Comparison of ENCODE assay signal across 8 mouse cellular contexts in the genomic region with DNA sequence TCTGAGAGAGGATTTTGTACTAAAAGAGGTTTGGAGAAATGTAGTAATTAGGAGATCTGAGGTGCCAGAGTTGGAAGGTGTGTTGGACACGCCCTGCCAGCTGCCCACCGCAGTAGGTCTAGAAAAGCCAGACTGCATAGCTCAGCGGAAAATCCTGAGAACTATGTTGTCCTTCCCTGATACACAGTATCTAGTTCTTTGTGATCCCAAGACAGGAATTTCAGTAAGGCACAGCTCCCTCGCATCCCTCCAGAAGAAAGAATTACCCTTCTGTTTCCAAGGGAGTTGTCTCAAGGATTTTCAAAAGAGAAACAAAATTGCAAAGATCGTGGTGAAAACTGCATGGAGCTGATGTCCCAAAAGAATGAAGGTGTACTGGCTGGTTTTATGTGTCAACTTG. TPM values are rescaled to one million over a fixed set of nuclear protein-coding genes. Genes with fewer than 3 reads are reported as not detected.
DNase-seq lines count a peak whose midpoint lies in the region; ATAC-seq and TF ChIP-seq lines count a peak whose summit lies in the region.

No protein-coding gene starts in this region.

- peak overlapping the region; percentile 75 for H3K4me2 ChIP-seq in heart, embryonic 11.5 days
- H3K4me2 ChIP-seq in midbrain, embryonic 12.5 days (replicated peaks): peak overlapping the region; percentile 55

- no peaks in the 10 kb centered on the region for H3K27me3 ChIP-seq in heart, embryonic 11.5 days (ENCODE audit: control insufficient read depth, insufficient read depth, low read length)
- H3K27me3 ChIP-seq in G1E (ENCODE audit: insufficient read depth, low read length): no peaks in the 10 kb centered on the region
- H3K27me3 ChIP-seq in hindbrain, embryonic 10.5 days (ENCODE audit: insufficient read depth, poor library complexity, severe bottlenecking): no peaks in the 10 kb centered on the region
- H3K27me3 ChIP-seq in midbrain, embryonic 12.5 days: no peaks in the 10 kb centered on the region

- 3% methylated on average over 5 of the region's 5 CpGs for WGBS in heart, embryonic 11.5 days (ENCODE audit: insufficient replicate concordance)
- 3% methylated on average over 5 of the region's 5 CpGs for WGBS in hindbrain, embryonic 10.5 days
- WGBS in midbrain, embryonic 12.5 days: 2% methylated on average over 5 of the region's 5 CpGs

- peaks cover 23% of the 10 kb centered on the region for H3K4me1 ChIP-seq in heart, embryonic 11.5 days (ENCODE audit: control insufficient read depth, insufficient read depth, low read length)
- peaks cover 51% of the 10 kb centered on the region for H3K4me1 ChIP-seq in G1E (ENCODE audit: insufficient read depth, low read depth, low read length)
- H3K4me1 ChIP-seq in hindbrain, embryonic 10.5 days (replicated peaks): peaks cover 56% of the 10 kb centered on the region
- peaks cover 45% of the 10 kb centered on the region for H3K4me1 ChIP-seq in midbrain, embryonic 12.5 days

- H3K4me3 ChIP-seq in heart, embryonic 11.5 days (ENCODE audit: low read depth, low read length): peak overlapping the region; percentile 90
- peak overlapping the region; percentile 73 for H3K4me3 ChIP-seq in G1E (ENCODE audit: low read depth, low read length)
- peak overlapping the region; percentile 90 for H3K4me3 ChIP-seq in hindbrain, embryonic 10.5 days
- peak overlapping the region; percentile 89 for H3K4me3 ChIP-seq in midbrain, embryonic 12.5 days

- H3K9ac ChIP-seq in heart, embryonic 11.5 days (ENCODE audit: low read depth, low read length): peak overlapping the region; percentile 79
- H3K9ac ChIP-seq in midbrain, embryonic 12.5 days (replicated peaks): peak overlapping the region; percentile 51

- TF ChIP-seq CTCF in G1E (IDR thresholded peaks at IDR 0.05; ENCODE audit: low read depth, low read length): no peak

- no peak for ATAC-seq in heart, embryonic 11.5 days (replicated peaks; ENCODE audit: insufficient number of reproducible peaks, low FRiP score, low TSS enrichment)
- ATAC-seq in G1E (ENCODE audit: extremely low read depth, insufficient number of reproducible peaks, low FRiP score, poor library complexity, severe bottlenecking): no peak
- ATAC-seq in midbrain, embryonic 12.5 days (ENCODE audit: low FRiP score, low read depth): no peak

- H3K27ac ChIP-seq in heart, embryonic 11.5 days (ENCODE audit: low read depth, low read length): peak overlapping the region; percentile 94
- H3K27ac ChIP-seq in hindbrain, embryonic 10.5 days: peak overlapping the region; percentile 99
- H3K27ac ChIP-seq in midbrain, embryonic 12.5 days (replicated peaks): peak overlapping the region; percentile 99

- H3K9me3 ChIP-seq in heart, embryonic 11.5 days (replicated peaks; ENCODE audit: control insufficient read depth, low read length): no peaks in the 10 kb centered on the region
- no peaks in the 10 kb centered on the region for H3K9me3 ChIP-seq in G1E (replicated peaks)
- H3K9me3 ChIP-seq in hindbrain, embryonic 10.5 days: no peaks in the 10 kb centered on the region
- H3K9me3 ChIP-seq in midbrain, embryonic 12.5 days: no peaks in the 10 kb centered on the region

- no peak for DNase-seq in heart, adult 8-10 months (ENCODE audit: low spot score)
- DNase-seq in G1E (ENCODE audit: low spot score): no peak
- peak; percentile 55 for DNase-seq in hindbrain, embryonic 10.5 days (ENCODE audit: low spot score)
- no peak for DNase-seq in right cerebral cortex, postnatal 10 days (ENCODE audit: low spot score in 2 of 2)
- DNase-seq in B cell, adult 2 months: no peak
- DNase-seq in cerebellum, adult 9-10 months: no peak

- peaks cover 30% of the 10 kb centered on the region for H3K36me3 ChIP-seq in heart, embryonic 11.5 days (ENCODE audit: control insufficient read depth, insufficient read depth, low read length)
- peaks cover 39% of the 10 kb centered on the region for H3K36me3 ChIP-seq in G1E (replicated peaks)
- peaks cover 35% of the 10 kb centered on the region for H3K36me3 ChIP-seq in hindbrain, embryonic 10.5 days
- peaks cover 33% of the 10 kb centered on the region for H3K36me3 ChIP-seq in midbrain, embryonic 12.5 days

RNA-seq across cellular contexts. Expression of a gene that starts 0.5 kb away (rescaled TPM):
- 855 and 931 TPM in 2 replicates for polyA plus RNA-seq in heart, embryonic 11.5 days (2014; fragmentation: Nextera tagmentation; extraction: Ambion mirVana)
- total RNA-seq in heart, adult 8-10 months (2022): 10 to 100 TPM; 65.2 to 94.6 (median 72.1) TPM
- 677 and 817 TPM in 2 replicates for total RNA-seq in G1E (2014; fragmentation: Nextera tagmentation)
- 849 and 1,028 TPM in 2 replicates for total RNA-seq in G1E (2017)
- 299 and 510 TPM in 2 replicates for polyA plus RNA-seq in G1E (2012)
- 1,604 and 1,655 TPM in 2 replicates for polyA plus RNA-seq in hindbrain, embryonic 10.5 days (2016; fragmentation: Nextera tagmentation; extraction: Ambion mirVana)
- 1,535 and 1,561 TPM in 2 replicates for polyA plus RNA-seq in midbrain, embryonic 12.5 days (2016; fragmentation: Nextera tagmentation; extraction: Ambion mirVana)

RNA-seq across cellular contexts. Expression of a gene that starts 2.7 kb away (rescaled TPM):
- 19.0 and 19.5 TPM in 2 replicates for polyA plus RNA-seq in heart, embryonic 11.5 days (2014; fragmentation: Nextera tagmentation; extraction: Ambion mirVana)
- total RNA-seq in heart, adult 8-10 months (2022): 10 to 100 TPM; 11.5 to 12.8 (median 12.0) TPM
- total RNA-seq in G1E (2014; fragmentation: Nextera tagmentation): 197 and 209 TPM in 2 replicates
- 10.8 and 15.8 TPM in 2 replicates for total RNA-seq in G1E (2017)
- 18.2 and 29.7 TPM in 2 replicates for polyA plus RNA-seq in G1E (2012)
- 18.3 and 20.7 TPM in 2 replicates for polyA plus RNA-seq in hindbrain, embryonic 10.5 days (2016; fragmentation: Nextera tagmentation; extraction: Ambion mirVana)
- polyA plus RNA-seq in midbrain, embryonic 12.5 days (2016; fragmentation: Nextera tagmentation; extraction: Ambion mirVana): 19.1 and 20.3 TPM in 2 replicates

RNA-seq across cellular contexts. Expression of a gene that starts 15.5 kb away (rescaled TPM):
- polyA plus RNA-seq in heart, embryonic 11.5 days (2014; fragmentation: Nextera tagmentation; extraction: Ambion mirVana): 71.3 and 74.0 TPM in 2 replicates
- total RNA-seq in heart, adult 8-10 months (2022): 100 to 1,000 TPM; 154 to 174 (median 157) TPM
- total RNA-seq in G1E (2014; fragmentation: Nextera tagmentation) (68.5 and 73.7 TPM in 2 replicates), G1E (2017) (93.5 and 97.6 TPM in 2 replicates)
- 65.3 and 84.9 TPM in 2 replicates for polyA plus RNA-seq in G1E (2012)
- polyA plus RNA-seq in hindbrain, embryonic 10.5 days (2016; fragmentation: Nextera tagmentation; extraction: Ambion mirVana): 58.4 and 63.7 TPM in 2 replicates
- polyA plus RNA-seq in midbrain, embryonic 12.5 days (2016; fragmentation: Nextera tagmentation; extraction: Ambion mirVana): 49.0 and 53.5 TPM in 2 replicates

RNA-seq across cellular contexts. Expression of a gene that starts 17.1 kb away (rescaled TPM):
- polyA plus RNA-seq in heart, embryonic 11.5 days (2014; fragmentation: Nextera tagmentation; extraction: Ambion mirVana): 13.2 and 17.0 TPM in 2 replicates
- total RNA-seq in heart, adult 8-10 months (2022): 10 to 100 TPM; 31.3 to 64.3 (median 38.9) TPM
- total RNA-seq in G1E (2014; fragmentation: Nextera tagmentation) (13.7 and 21.4 TPM in 2 replicates), G1E (2017) (49.5 and 61.2 TPM in 2 replicates)
- 33.5 and 39.8 TPM in 2 replicates for polyA plus RNA-seq in G1E (2012)
- 3.8 and 4.8 TPM in 2 replicates for polyA plus RNA-seq in hindbrain, embryonic 10.5 days (2016; fragmentation: Nextera tagmentation; extraction: Ambion mirVana)
- polyA plus RNA-seq in midbrain, embryonic 12.5 days (2016; fragmentation: Nextera tagmentation; extraction: Ambion mirVana): 5.4 and 7.5 TPM in 2 replicates

RNA-seq across cellular contexts. Expression of a gene that starts 22.5 kb away (rescaled TPM):
- polyA plus RNA-seq in heart, embryonic 11.5 days (2014; fragmentation: Nextera tagmentation; extraction: Ambion mirVana): 44.5 and 48.1 TPM in 2 replicates
- total RNA-seq in heart, adult 8-10 months (2022): 1 to 10 TPM; 1.7 to 2.9 (median 1.8) TPM
- total RNA-seq in G1E (2014; fragmentation: Nextera tagmentation) (39.9 and 59.9 TPM in 2 replicates), G1E (2017) (51.0 and 53.3 TPM in 2 replicates)
- polyA plus RNA-seq in G1E (2012): 23.4 and 33.1 TPM in 2 replicates
- polyA plus RNA-seq in hindbrain, embryonic 10.5 days (2016; fragmentation: Nextera tagmentation; extraction: Ambion mirVana): 70.1 and 75.9 TPM in 2 replicates
- 48.5 and 48.6 TPM in 2 replicates for polyA plus RNA-seq in midbrain, embryonic 12.5 days (2016; fragmentation: Nextera tagmentation; extraction: Ambion mirVana)
